Mouse (Mus musculus): ENCODE results near the gene Ldha. TPM values are rescaled to one million over a fixed set of nuclear protein-coding genes. Genes with fewer than 3 reads are reported as not detected.

Gene Ldha
- 100 to 1,000 TPM; 159 to 161 TPM for total RNA-seq (2023)

DNA sequence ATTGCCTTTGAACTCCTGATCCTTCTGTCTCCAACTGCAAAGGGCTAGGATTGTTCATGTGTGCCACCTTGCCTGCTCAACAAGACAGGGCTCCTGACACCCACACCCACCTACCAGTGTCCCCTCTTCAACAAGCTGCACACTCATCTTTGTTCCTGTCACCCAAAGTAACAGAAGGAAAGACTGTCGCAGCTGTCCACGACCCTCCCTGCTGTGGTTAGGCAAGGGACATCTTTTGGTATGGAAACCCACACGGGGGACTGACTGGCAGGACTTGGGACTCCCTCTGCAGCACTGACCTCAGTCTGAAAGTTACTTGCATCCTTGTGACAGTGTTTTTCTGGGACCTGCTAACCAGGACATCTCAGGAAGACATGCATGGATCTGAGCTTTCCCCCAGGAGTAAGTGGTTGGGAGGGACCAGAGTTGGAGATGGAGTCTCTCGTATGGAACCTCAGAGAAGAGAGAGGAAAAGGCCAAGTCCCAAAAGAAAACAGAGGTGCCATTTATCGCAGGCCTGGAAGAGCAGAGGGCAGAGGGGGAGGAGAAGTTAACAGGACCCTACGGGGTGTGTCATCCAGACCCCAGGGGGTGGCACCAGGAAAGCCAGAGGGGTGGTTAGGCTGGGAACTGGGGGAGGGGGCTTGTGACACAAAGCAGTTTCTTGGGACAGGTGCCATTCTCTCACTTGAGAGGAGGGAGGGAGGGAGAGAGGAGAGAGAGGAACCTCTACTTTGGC is at the start of gene Ldha:
Gene Ldha, plus strand, starts transcription at position 689 of the 739 bp plus-strand sequence.

DNA sequence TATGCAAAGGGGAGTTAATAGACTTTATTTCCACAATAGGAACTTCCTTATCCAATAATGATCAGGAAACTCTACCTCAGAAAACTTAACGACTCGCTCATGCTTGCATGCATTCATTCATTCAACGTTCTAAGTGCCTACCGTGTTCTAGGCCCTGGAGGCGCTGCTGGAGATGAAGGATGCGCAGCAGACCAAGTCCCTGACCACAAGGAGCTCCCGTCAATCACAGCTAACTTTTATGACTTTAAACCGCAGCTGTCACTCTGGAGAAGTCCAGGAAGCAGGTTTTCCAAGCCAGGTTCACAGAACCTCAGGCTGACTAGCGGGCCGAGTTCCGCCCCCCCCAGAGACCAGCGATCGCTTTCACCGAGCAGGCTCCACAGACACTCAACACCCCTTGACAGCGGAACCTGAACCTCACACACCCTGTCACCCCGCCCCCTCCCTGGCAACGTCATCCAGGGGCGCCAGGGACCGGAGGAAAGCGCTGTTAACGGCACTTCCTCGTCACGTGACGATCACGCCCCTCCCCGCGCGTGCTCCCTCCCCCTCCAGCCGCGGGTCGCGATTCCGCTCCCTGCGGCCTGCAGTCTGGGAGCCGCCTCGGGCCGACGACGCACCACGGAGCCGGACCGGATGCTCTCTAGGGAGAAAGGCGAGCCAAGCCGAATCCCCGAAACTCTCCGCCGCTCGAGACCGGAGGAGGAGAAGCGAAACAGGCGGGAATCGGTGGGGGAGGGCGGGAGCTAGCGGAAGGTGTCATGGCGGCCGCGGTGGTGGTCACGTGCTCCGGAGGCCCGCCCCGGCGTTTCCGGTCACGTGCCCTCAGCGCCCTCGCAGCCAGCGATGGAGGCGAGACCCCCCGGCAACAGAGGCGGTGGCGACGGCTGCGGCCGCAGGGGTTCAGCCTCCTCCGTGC is 45.7 kb upstream of the Ldha start, which contains the start of the genes Hps5 and Gtf2h1:
Gene Hps5, minus strand, starts transcription at position 778 of the 919 bp plus-strand sequence.
Gene Gtf2h1, plus strand, starts transcription at position 817 of the 919 bp plus-strand sequence.

DNA sequence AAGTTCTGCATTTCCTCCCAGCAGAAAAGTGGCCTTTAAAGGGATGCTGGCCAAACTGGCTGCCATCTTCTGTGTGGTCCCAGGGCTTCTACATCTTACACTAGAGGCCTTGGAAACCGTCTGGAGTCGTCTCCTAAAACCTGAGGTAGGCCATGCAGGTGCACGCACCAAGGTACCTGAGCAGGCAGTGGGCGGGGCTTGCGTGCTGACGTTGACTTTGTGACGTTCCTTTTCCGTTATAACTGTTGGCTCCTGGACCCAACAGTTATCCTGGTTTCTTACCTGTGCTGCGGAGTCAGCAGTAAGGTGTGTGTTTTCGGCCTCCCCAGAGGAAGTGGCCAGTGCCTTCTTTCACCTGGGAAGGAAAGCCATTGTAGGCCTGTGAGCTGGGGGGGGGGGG is 19.7 kb downstream of the Ldha start, which contains the start of gene Ldhc:
Gene Ldhc, plus strand, starts transcription at position 208 of the 400 bp plus-strand sequence.

Other genes with a start within 250 kb of the Ldha start
- gene Sergef, start 201.7 kb upstream of the Ldha start, total RNA-seq (2023) = 10 to 100 TPM; 27.2 to 28.7 TPM
- not detected for gene Tph1, start 168.9 kb upstream of the Ldha start, total RNA-seq (2023)
- gene Saal1, start 130.8 kb upstream of the Ldha start, total RNA-seq (2023) = 10 to 100 TPM; 13.6 to 17.0 TPM
- gene Saa3, start 125.8 kb upstream of the Ldha start, total RNA-seq (2023) = under 1 TPM in 1 of 2 experiments, not detected in 1; 0.24 TPM
- not detected for gene Saa4, start 108.9 kb upstream of the Ldha start, total RNA-seq (2023)
- gene Saa1, start 98.5 kb upstream of the Ldha start, total RNA-seq (2023) = not detected
- gene Saa2, start 89.7 kb upstream of the Ldha start, total RNA-seq (2023) = not detected
- 10 to 100 TPM; 59.6 to 64.3 TPM for gene Hps5, start 45.4 kb upstream of the Ldha start, total RNA-seq (2023)
- gene Gtf2h1, start 45.4 kb upstream of the Ldha start, total RNA-seq (2023) = 10 to 100 TPM; 55.1 to 61.9 TPM
- not detected for gene Ldhc, start 19.7 kb downstream of the Ldha start, total RNA-seq (2023)
- 10 to 100 TPM; 58.6 to 68.4 TPM for gene Tsg101, start 78.5 kb downstream of the Ldha start, total RNA-seq (2023)
- 10 to 100 TPM in 1 of 2 experiments, 1 to 10 TPM in 1; 7.3 to 11.6 TPM for gene Uevld, start 117.1 kb downstream of the Ldha start, total RNA-seq (2023)
- gene Gm9999, start 142.1 kb downstream of the Ldha start, total RNA-seq (2023) = not detected
- 10 to 100 TPM; 90.3 to 95.4 TPM for gene Spty2d1, start 166.9 kb downstream of the Ldha start, total RNA-seq (2023)
- 1 to 10 TPM; 4.4 to 5.1 TPM for gene Tmem86a, start 209.1 kb downstream of the Ldha start, total RNA-seq (2023)